Mouse (Mus musculus) lung, embryonic 16.5 days (tissue): ENCODE data around the gene Dock4. TPM values are rescaled to one million over a fixed set of nuclear protein-coding genes. Genes with fewer than 3 reads are reported as not detected.

ENCODE experiments used
- ATAC-seq: fragments of 200-750 bp; cut with Nextera tagmentation; 2 replicates; pipeline ENCODE4 v1.8.0; 2017; ENCODE audit warnings: low read depth, mild to moderate bottlenecking, moderate library complexity
- H3K27ac ChIP-seq: fragments of 300-500 bp; sonication (generic); 2 replicates; pipeline ENCODE4 v1.5.1; 2014; ENCODE audit warnings: mild to moderate bottlenecking, control low read depth, low read length
- H3K27me3 ChIP-seq: fragments of 300-500 bp; sonication (generic); 2 replicates; pipeline ENCODE4 v1.6.1; 2014; ENCODE audit warnings: low read depth, low read length, mixed read lengths; ENCODE audit not compliant: control insufficient read depth, insufficient read depth
- H3K36me3 ChIP-seq: fragments of 300-500 bp; sonication (generic); 2 replicates; pipeline ENCODE4 v1.6.1; 2014; ENCODE audit warnings: low read length; ENCODE audit not compliant: control insufficient read depth, insufficient read depth
- H3K4me1 ChIP-seq: fragments of 300-500 bp; sonication (generic); replicated peaks from 2 replicates; pipeline ENCODE4 v1.6.1; 2014; ENCODE audit warnings: low read length, mixed read lengths; ENCODE audit not compliant: control insufficient read depth, insufficient read depth
- H3K4me2 ChIP-seq: fragments of 300-500 bp; sonication (generic); 2 replicates; pipeline ENCODE4 v1.6.1; 2014; ENCODE audit warnings: low read depth, low read length, control low read depth
- H3K4me3 ChIP-seq: fragments of 300-500 bp; sonication (generic); 2 replicates; pipeline ENCODE4 v1.5.1; 2014; ENCODE audit warnings: mild to moderate bottlenecking, low read length, control low read depth
- H3K9ac ChIP-seq: fragments of 300-500 bp; sonication (generic); 2 replicates; pipeline ENCODE4 v1.6.1; 2014; ENCODE audit warnings: low read length, control low read depth
- H3K9me3 ChIP-seq: fragments of 300-500 bp; sonication (generic); 2 replicates; pipeline ENCODE4 v1.6.1; 2016; ENCODE audit warnings: low read length; ENCODE audit not compliant: control insufficient read depth
- WGBS: fragments of 180-500 bp; shearing (Covaris S2); extraction: QIAGEN DNeasy Blood & Tissue Kit; methylation state at CpG from one replicate; pipeline ENCODE4 v1.1.7; 2014; 5-methylcytosine and 5-hydroxymethylcytosine counted together
- polyA plus RNA-seq: library from polyadenylated mRNA; unstranded; fragments of >200 nt; fragmentation: Nextera tagmentation; extraction: Ambion mirVana; gene quantifications from 2 replicates; pipeline ENCODE4 v1.2.1, GENCODE M21; 2015

The Dock4 gene
- polyA plus RNA-seq, 1 experiment from 2014 or later, result 28.4 TPM

GRCm38 (mm10) chr12:40456517-40456916 is 10.8 kb downstream of the Dock4 start:
- H3K4me2 ChIP-seq, result no peak overlapping the region

GRCm38 (mm10) chr12:40458977-40459376 is 13.2 kb downstream of the Dock4 start:
- peak; percentile 61 for ATAC-seq
- H3K4me3 ChIP-seq, result no peak overlapping the region
- H3K9me3 ChIP-seq, result no peaks in the 10 kb centered on the region
- H3K27ac ChIP-seq, result peak overlapping the region; percentile 4; the same call in 1 of the 2 replicates
- 46% methylated on average over 3 of the region's 3 CpGs for WGBS
- no peaks in the 10 kb centered on the region for H3K36me3 ChIP-seq
- no peak overlapping the region for H3K4me2 ChIP-seq
- peaks cover 13% of the 10 kb centered on the region for H3K4me1 ChIP-seq
- no peak overlapping the region for H3K9ac ChIP-seq
- no peaks in the 10 kb centered on the region for H3K27me3 ChIP-seq

More at GRCm38 (mm10) chr12:40456517-40456916, 10.8 kb downstream of the Dock4 start:
- H3K4me3 ChIP-seq, result no peak overlapping the region
- H3K9me3 ChIP-seq, result no peaks in the 10 kb centered on the region
- H3K9ac ChIP-seq, result no peak overlapping the region
- H3K36me3 ChIP-seq, result no peaks in the 10 kb centered on the region
- ATAC-seq, result no peak
- H3K27me3 ChIP-seq, result no peaks in the 10 kb centered on the region
- 81% methylated on average over 2 of the region's 2 CpGs for WGBS
- H3K4me1 ChIP-seq, result peaks cover 4% of the 10 kb centered on the region; the same call in 1 of the 2 replicates
- no peak overlapping the region for H3K27ac ChIP-seq

GRCm38 (mm10) chr12:40459673-40460265 is 14.0 kb downstream of the Dock4 start:
- H3K9me3 ChIP-seq, result no peaks in the 10 kb centered on the region
- H3K27me3 ChIP-seq, result no peaks in the 10 kb centered on the region
- H3K36me3 ChIP-seq, result no peaks in the 10 kb centered on the region
- no peak overlapping the region for H3K4me3 ChIP-seq
- no peak overlapping the region for H3K4me2 ChIP-seq
- 59% methylated on average over 6 of the region's 6 CpGs for WGBS
- peaks cover 20% of the 10 kb centered on the region for H3K4me1 ChIP-seq
- peak; percentile 18; the same call in 1 of the 2 replicates for ATAC-seq
- H3K27ac ChIP-seq, result peak overlapping the region; percentile 74
- H3K9ac ChIP-seq, result no peak overlapping the region

GRCm38 (mm10) chr12:40462693-40463235 is 17.0 kb downstream of the Dock4 start:
- peak overlapping the region; percentile 53; the same call in 1 of the 2 replicates for H3K27ac ChIP-seq
- H3K4me3 ChIP-seq, result no peak overlapping the region
- no peaks in the 10 kb centered on the region for H3K36me3 ChIP-seq
- H3K4me2 ChIP-seq, result no peak overlapping the region
- H3K9ac ChIP-seq, result no peak overlapping the region
- H3K4me1 ChIP-seq, result peaks cover 20% of the 10 kb centered on the region
- no peaks in the 10 kb centered on the region for H3K9me3 ChIP-seq
- H3K27me3 ChIP-seq, result no peaks in the 10 kb centered on the region
- 0 out of 2 replicates have a peak, but pooled peaks have one; percentile 32 for ATAC-seq
- WGBS, result 35% methylated on average over 7 of the region's 7 CpGs

GRCm38 (mm10) chr12:40463828-40464227 is 18.1 kb downstream of the Dock4 start:
- no peak overlapping the region for H3K9ac ChIP-seq
- H3K9me3 ChIP-seq, result no peaks in the 10 kb centered on the region
- peaks cover 20% of the 10 kb centered on the region for H3K4me1 ChIP-seq
- peak; percentile 72 for ATAC-seq
- H3K4me2 ChIP-seq, result peak overlapping the region; percentile 21; the same call in 1 of the 2 replicates
- no peak overlapping the region for H3K4me3 ChIP-seq
- H3K36me3 ChIP-seq, result no peaks in the 10 kb centered on the region
- H3K27me3 ChIP-seq, result no peaks in the 10 kb centered on the region
- WGBS, result 51% methylated on average over 2 of the region's 2 CpGs
- H3K27ac ChIP-seq, result no peak overlapping the region

- H3K4me3 ChIP-seq, result no peak overlapping the region
- peaks cover 20% of the 10 kb centered on the region for H3K4me1 ChIP-seq
- H3K27me3 ChIP-seq, result no peaks in the 10 kb centered on the region
- no peaks in the 10 kb centered on the region for H3K9me3 ChIP-seq
- H3K27ac ChIP-seq, result no peak overlapping the region
- WGBS, result 60% methylated on average over 6 of the region's 6 CpGs
- ATAC-seq, result peak; percentile 43
- H3K4me2 ChIP-seq, result peak overlapping the region; percentile 21; the same call in 1 of the 2 replicates
- H3K36me3 ChIP-seq, result no peaks in the 10 kb centered on the region
- no peak overlapping the region for H3K9ac ChIP-seq
Measured at GRCm38 (mm10) chr12:40464282-40464681, 18.5 kb downstream of the Dock4 start.

GRCm38 (mm10) chr12:40468235-40468634 is 22.5 kb downstream of the Dock4 start:
- Histone ChIP-seq H3K9me3 (no peaks in the 10 kb centered on the region), H3K9ac (no peak overlapping the region), H3K27me3 (no peaks in the 10 kb centered on the region), H3K36me3 (no peaks in the 10 kb centered on the region), H3K4me1 (peaks cover 25% of the 10 kb centered on the region), H3K4me2 (no peak overlapping the region), H3K4me3 (no peak overlapping the region), H3K27ac (no peak overlapping the region)
- ATAC-seq, result no peak
- 80% methylated on average over 4 of the region's 4 CpGs for WGBS

- H3K27ac ChIP-seq, result no peak overlapping the region
- no peaks in the 10 kb centered on the region for H3K9me3 ChIP-seq
- H3K4me3 ChIP-seq, result no peak overlapping the region
- peaks cover 29% of the 10 kb centered on the region for H3K4me1 ChIP-seq
- H3K27me3 ChIP-seq, result no peaks in the 10 kb centered on the region
- H3K9ac ChIP-seq, result no peak overlapping the region
- no peak overlapping the region for H3K4me2 ChIP-seq
- H3K36me3 ChIP-seq, result no peaks in the 10 kb centered on the region
- ATAC-seq, result no peak
- WGBS, result 69% methylated on average over 5 of the region's 5 CpGs
Measured at GRCm38 (mm10) chr12:40469009-40469408, 23.3 kb downstream of the Dock4 start.

- Histone ChIP-seq H3K4me2 (peak overlapping the region; percentile 50), H3K4me1 (peaks cover 23% of the 10 kb centered on the region), H3K27me3 (no peaks in the 10 kb centered on the region), H3K9ac (no peak overlapping the region), H3K36me3 (no peaks in the 10 kb centered on the region), H3K9me3 (no peaks in the 10 kb centered on the region), H3K27ac (0 out of 2 replicates have a peak overlapping the region, but pooled peaks have one; percentile 30), H3K4me3 (peak overlapping the region; percentile 19)
- 18% methylated on average over 11 of the region's 11 CpGs for WGBS
- no peak for ATAC-seq
Measured at GRCm38 (mm10) chr12:40471649-40472399, 26.1 kb downstream of the Dock4 start.
